Mouse (Mus musculus) common myeloid progenitor, adult 5-6 weeks (primary cell): ENCODE data around the gene Mob3a. TPM values are rescaled to one million over a fixed set of nuclear protein-coding genes. Genes with fewer than 3 reads are reported as not detected.
"Not testable (repeated sequence)": the region's sequence is repeated elsewhere in the genome, so short reads cannot be mapped to it uniquely, and the experiment has no call there.

Experiments used
- ATAC-seq: replicated peaks from 2 replicates; pipeline ENCODE4 v1.8.0; 2016; ENCODE audit warnings: low read depth, mild to moderate bottlenecking, moderate TSS enrichment, inconsistent platforms; ENCODE audit not compliant: poor library complexity, severe bottlenecking
- total RNA-seq: library from RNA; stranded (forward); fragments of 200-1000, 187-1606 nt; gene quantifications from 2 replicates; pipeline ENCODE4 v1.2.3, GENCODE M21; 2017

Gene Mob3a
- total RNA-seq, 1 experiment from 2014 or later: 49.3 TPM

DNA sequence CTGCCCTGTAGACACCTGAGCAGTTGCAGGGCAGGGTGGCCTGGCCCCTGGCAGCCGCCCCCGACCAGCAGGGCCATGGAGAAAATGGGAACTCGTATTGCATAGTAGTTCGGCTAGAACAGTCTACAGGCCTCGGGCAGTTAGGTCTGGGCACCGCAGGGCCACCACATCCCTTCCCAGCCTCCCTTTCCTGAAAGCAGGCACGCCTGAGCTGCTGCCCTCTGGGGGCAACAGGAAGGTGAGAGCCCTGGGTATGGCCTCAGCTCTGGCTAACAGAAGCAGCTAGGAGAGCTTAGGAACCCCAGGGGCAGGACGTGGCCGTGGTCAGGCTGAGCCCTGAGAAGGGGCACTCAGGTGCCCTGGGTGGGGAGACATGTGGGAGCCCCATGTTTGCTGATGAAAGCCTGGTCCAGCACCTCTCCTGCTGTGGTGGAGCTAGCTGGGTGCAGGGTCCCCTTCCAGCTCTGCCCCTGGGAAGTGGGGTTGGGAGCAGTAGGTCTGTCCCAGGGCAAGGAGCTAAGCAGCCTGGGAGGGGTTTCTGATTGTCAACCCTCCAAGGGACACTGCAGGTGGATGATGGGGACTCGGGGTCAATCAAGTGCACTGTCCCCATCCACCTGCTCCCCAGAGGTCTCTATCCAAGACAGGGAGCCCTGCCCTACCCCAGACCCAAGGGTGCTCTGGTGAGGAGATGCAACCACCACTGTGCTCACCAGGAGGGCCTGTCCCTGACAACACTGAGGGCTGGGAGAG, 35.6 kb downstream of the Mob3a start:
- ATAC-seq: peak; percentile 48

DNA sequence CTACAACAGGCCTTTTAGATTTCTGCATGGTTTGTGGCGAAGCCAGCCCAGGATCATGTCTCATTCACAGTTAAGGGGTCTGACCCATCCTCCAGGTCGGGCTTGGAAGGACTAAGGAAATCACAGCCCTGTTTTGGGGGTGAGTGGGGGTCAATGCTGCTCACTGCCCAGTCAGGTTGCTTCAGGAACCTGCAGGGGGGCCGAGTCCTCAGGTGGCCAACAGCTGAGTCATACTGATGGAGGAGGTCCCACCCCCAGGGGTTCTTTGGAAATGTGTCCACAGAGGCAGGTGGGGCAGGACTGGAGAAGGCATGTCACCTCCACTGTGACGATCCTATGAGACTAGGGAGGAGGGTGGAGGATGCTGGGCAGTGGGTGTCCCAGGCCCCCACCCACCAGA, 36.3 kb downstream of the Mob3a start:
- no peak for ATAC-seq

DNA sequence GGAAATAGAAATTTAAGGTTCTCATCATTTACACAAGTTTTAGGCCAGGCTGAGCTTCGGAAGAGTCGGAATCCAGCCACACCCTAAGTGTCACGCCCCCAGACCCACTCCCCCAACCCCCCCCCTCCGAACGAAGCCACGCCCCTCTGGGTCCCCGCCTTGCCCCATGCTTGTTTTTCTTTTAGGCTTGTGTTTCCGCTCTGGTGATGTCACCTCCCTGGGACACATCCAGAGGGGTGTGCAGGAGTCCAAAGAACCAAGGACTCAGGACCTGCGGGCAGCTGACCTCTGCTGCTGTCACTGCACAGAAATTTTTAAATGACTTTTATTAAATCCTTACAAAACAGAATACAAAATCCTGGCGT, 36.8 kb downstream of the Mob3a start:
- no peak for ATAC-seq

DNA sequence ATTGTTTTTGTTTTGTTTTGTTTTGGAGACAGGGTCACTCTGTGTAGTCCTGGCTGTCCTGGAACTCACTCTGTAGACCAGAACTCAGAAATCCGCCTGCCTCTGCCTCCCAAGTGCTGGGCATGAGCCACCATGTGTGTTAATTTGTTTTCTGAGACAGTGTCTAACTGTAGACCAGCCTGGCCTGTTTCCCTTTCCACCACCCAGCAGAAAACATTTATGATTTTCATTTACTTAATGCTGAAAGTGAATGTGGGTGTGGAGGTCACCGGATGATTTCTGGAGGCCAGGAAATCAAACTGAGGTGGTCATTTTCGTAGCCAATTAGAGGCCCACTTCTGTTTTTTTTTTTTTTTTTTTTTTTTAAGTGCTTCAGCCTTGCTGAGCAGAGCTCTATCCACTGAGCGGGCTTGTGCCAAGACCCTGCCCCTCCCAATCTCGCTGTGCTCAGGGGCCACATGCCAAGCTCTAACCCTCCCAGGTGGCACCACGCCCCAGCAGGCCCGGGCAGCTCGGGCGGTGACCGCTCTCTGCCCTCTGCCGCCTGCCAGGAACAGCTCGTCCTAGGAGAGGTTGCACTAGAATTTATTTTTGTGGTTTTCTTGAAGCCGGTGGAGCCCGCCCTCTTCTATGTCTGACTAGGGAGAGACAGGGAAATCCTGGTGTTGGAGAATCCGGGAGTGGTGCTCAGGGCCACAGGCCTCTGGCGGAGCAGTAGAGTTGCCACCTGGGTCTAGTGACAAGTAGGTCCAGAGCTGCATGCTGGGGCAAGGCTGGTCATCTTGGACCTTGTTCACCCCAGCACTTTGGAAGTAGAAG, 37.4 kb downstream of the Mob3a start:
- peak; percentile 53 for ATAC-seq

DNA sequence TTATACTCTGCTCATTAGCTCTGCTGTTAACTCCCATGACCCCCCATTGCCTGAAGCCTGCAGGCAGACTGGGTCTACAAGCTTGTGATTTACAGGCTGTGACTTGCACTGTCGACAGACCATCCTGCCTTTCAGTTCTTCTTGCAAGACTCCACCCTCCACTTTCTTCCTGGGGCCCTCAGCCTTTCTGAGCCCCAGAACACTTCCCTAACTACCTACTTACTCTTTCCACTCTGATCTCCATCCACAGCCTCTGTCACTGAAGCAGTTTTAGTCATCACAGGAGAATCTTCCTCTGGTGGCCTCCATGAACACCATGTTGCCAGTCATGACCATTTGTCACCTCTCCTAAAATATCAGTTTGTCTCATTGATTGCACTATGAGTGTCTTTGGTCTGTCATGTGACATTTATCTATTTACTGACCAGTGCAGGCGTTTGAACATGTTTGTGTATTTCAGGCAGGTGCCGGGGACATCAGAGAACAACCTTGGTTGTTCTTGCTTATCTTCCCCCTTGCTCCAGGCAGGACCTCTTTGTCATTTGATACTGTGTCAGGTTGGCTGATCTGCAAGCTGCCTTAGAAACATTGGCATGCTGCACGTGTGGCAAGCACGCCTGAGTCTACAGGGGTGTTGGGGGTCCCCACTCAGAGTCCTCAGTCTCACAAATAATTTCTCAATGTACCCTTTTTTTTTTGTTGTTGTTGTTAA, 38.1 kb downstream of the Mob3a start:
- ATAC-seq: no peak

DNA sequence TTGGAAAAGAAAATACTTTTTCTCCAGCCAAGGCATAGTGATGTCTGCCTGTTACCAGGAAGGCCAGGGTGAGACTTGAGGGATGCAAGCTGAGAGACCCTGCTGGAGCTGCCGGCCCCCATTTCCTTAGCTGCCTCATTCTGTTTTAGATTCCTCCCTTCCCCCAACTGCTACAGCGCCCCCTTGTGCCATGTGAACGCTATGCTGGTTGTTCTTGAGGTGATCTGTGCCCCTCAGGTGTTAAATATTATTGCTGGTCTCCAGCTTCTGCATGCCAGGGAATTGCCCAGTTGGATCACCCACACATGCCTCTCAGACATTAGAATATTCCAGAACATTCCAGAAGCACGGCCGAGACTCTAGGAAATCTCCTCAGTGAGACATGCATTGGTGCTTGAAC, 40.6 kb downstream of the Mob3a start:
- no peak for ATAC-seq

DNA sequence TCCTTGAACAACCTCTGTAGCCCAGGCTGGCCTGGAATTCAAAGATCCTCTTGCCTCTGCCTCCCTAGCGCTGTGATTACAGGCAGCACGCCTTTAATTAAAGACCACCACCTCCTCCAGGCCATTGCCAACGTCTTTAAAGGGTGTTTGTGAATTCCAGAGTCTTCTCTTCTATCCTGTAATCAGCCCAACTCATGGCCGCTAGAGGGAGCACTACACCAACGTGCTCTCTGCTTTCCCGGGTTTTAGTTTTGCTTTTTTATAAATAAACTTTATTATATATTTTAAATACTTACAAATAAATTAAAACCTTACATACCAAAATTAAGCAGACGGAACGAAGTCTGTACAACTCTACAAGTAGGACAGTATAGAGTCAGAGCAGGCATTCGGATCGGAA, 42.6 kb downstream of the Mob3a start:
- 0 out of 2 replicates have a peak, but pooled peaks have one; percentile 27 for ATAC-seq

DNA sequence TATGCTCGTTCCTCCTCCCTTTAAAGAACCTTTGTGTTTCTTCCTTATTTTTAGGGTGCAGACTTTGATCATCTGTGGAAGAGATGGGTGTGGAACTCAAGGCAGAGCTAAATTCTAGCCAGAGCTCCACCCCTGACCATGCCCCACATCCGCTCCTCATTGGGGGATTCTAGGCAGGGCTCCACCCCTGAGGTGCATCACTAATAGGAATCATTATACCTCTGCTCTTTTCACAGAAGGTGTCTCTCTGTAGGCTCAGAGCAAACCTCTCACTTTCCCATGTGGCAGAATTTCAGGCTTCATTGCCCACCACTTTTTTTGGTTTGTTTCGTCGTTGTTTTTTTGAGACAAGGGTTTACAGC, 43.0 kb downstream of the Mob3a start:
- peak; percentile 60 for ATAC-seq

DNA sequence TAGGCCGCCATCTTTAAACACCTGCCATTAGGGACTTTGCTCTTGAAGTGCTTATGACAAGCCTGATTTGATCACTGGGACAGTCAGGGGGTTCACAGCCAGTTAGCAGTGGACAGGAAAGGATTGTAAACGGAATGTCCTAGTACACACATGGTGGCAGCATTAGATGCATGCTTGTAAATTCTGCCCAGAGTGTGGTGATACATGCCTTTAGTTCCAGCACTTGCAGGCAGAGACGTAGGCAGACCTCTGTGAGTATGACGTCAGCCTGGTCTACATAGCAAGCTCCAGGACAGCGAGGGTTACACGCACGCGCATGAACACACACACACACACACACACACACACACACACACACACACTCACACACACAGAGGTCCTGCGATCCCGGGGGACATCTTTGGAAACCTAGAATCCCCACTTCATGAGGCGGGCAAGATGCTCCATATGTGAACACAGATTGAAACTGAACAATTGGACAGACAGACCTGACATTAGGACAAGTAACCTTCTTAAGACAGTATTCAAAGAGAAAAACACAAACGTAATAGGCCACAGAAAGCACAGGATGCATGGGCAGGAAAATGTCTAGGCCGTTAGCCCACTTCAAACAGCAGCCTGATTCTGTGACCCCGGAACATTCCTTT, 43.5 kb downstream of the Mob3a start:
- no peak for ATAC-seq

DNA sequence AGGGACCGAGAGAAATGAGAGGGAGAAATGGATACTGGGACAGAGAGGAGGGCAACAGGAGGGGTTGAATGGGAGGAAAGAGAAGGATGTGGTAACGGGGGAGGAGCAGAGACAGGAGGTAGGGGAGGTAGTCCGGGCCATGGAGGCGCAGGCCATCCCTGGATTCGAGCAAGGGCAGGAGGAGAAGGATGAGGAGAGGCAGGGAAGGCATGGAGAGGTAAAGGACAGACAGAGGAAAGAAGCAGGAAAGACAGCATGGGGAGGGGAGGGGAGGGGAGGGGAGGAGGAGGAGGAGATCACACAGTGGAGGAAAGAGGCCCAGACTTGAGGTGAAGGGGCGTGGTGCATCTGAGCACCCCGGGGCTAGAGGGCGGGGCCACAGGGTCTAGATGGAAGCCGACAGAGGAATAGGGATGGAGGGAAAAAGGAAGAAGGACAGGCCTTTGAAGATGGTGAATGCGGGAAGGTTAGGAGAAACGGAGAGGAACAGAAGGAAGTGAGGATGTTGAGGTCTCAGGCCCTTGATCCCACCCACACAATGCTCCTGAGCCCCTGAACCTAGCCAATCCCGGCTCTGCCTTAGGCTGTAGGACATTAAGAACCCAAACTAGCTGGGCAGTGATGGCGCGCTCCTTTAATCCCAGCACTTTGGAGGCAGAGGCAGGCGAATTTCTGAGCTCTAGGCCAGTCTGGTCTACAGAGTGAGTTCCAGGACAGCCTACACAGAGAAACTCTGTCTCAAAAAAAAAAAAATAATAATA, 44.7 kb downstream of the Mob3a start, which contains the start of gene Btbd2:
Btbd2 (minus strand) TSS at position 209 of the 761 bp plus-strand sequence.
- no peak for ATAC-seq

DNA sequence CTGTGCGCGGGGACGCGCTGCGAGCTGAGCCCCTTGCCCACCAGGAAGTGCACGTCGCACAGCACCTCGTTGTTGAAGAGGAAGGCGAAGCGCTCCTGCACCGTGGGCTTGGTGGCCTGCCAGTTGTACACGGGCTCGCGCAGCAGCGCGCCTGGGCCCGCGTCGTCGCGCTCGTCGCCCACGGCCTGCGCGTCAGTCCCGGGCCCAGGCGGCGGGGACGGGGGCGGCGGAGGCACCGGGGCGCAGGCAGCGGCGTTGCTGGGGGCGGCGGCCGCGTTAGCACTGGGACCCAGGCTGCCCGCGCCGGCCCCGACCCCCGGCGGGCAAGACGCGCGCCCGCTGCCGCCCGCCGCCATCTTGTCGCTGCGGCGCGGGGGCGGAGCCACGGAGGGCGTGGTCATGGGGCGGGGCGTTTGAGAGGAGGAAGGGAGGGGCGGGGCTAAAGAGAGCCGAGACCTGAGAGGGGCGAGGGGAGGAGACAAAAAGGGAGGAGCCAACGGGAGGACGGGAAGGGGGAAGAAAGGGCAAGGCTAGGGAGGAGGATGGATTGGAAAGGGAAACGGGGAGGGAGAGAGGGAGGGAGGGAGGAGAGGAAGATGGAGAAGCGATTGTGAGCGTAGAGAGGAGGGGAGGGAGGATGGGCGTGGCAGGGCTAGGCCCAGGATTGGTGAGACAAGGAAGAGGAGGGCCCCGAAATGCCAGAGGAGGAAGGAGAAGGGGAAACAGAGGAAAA, 45.5 kb downstream of the Mob3a start:
- peak; percentile 77 for ATAC-seq

DNA sequence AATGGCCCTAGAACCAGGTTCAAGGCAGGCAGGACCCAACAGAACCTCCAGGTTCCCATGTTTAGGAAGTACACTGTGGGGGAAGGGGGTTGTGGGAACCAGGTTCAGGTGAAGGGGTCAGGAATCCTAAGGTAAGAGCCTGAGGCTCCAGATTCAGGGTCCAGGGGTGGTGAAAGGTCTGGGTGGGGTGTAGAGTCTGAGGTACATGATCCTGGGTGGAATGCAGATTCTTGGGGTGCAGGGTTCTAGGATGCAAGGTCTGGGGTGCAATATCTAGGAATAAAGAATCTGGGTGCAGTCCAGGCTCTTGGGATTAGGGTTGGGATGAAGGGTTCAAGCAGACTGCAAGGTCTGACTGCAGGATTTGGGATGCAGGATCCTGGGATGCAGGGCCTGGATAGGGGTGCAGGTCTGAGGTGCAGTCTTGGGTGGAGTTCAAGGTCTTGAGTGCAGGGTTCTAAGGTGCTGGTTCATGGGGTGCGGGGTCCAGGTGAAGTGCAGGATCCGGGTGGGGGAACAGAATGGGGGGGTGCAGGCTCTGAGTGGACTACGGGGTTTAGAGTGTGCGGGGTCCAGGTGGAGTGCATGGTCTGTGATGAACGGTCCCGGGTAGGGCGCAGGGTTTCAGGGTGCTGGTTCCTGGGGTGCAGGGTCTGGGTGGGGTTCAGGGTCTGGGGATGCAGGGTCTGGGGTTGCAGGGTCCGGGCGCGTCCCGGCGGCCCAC, 46.2 kb downstream of the Mob3a start:
- ATAC-seq: no peak

DNA sequence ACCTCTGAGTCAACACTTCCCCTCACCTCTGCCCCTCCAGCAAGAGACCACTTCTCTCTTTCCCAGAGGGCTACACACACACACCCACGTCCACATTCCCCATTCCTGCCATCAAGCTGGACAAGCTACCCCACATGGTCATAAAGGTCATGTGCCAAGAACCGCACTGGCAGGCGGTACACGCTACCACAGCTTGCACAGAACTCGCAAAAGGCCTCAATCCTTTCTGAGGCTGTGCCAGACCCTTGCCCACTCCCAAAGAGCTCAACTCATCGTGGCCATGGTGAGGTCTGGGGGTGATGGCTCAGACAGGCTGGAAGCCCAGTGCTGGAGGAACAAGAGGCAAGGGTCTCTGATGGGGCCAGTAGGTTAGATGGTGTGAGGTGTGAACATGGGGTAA, 46.9 kb downstream of the Mob3a start:
- no peak for ATAC-seq

DNA sequence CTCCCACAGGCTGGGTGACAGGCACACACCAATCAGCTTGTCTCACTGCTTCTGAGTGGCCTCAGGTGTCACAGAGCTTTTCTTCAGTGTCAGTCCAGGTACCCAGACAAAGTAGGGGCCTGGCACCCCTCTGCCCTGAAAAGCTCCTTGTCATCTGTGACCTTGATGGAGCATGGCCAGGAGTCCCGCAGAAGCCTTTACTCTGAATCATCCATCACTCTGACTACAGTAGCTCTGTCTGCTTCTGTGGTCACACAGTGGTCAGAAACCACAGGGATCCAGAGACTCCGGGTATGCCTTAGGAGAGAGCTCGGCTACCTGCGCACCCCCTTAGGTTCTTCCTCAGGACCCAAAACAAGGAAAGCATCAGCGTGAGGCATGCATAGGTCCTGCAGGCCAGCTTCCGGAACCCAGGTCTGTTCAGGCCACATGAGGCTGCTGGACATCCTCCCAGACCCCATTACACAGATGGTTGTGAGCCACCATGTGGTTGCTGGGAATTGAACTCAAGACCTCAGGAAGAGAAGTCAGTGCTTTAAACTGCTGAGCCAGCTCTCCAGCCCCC, 48.5 kb downstream of the Mob3a start:
- ATAC-seq: no peak

DNA sequence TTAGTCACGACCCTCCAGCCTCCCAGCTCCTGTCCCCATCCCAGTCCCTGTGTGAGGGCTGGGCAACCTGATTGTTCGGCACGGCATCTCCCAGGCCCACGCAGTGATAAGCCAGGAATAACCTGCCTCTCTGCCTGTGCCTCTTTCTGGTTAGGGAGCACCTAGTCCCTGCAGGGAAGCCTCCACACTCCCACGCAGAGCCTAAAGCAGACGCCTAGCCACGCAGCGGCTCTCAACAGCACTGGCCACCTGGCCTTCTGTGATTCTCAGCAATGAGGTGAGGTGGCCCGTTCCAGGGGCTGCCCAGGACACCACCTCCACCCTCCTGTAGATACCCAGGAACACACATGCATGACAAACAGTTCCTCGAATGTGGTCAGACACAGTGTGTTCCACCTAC, 51.4 kb downstream of the Mob3a start:
- no peak for ATAC-seq

DNA sequence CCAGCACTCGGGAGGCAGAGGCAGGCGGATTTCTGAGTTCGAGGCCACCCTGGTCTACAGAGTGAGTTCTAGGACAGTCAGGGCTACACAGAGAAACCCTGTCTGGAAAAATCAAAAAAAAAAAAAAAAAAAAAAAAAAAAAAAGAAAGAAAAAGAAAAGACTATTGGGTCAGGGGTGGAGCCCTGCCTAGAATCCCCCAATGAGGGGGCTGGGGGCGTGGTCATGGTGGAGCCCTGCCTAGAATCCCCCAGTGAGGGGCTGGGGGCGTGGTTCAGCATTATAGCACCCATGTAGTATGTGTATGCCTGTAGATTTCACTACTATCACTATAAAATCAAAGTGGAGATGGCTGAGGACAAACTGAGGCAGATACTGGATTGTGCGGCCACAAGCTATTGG, 51.9 kb downstream of the Mob3a start:
- ATAC-seq: not testable (repeated sequence)

DNA sequence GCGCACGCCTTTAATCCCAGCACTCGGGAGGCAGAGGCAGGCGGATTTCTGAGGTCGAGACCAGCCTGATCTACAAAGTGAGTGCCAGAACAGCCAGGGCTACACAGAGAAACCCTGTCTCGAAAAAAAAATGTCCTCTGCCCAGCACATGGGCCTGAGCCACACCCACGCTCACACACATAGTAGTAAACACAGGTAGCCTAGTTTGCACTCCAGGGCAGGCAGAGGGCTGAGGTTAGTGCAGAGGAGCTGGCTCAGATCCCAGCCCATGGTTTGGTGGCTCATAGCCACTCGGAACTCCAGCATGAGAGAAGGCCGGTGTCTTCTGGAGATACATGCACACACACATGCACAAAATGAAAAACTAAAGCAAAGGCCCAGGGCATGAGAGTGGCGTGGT, 54.8 kb downstream of the Mob3a start:
- ATAC-seq: no peak

DNA sequence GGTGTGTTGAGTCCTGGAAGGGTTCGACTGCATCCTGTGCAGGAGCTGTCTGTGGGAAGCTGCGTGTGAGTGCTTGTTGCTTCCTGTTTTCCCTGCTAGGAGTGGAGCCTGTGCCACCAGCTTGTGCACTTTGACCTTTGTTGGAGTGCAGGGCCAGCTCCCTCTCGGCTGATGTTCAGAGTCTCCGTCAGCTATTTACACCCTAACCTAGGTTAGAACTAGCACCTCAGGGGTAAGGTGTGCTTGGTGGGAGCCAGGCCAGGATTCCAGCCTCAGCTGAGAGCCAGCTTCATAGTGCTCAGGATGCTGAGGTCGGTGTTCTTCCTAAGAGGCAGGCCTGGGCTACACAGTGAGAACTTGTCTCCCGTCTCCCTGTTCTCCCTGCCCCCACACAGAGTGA, 66.4 kb downstream of the Mob3a start:
- ATAC-seq: no peak
